Mouse (Mus musculus) frontal cortex, postnatal 14 days (tissue): ENCODE measurements at regions not wholly inside any gene's neighbourhood (a gene's known extent, or its start where the extent isn't known, plus 50 kb on each side); places are given as distances from the start of the nearest gene placed in this dataset.
A peak's percentile ranks its signal among the peaks of the same experiment; 100 is the strongest.

Source experiments
- DNase-seq, 2 experiments: peaks; one replicate each; pipeline ENCODE4 v3.0.0; 2022; ENCODE audit warnings: low spot score in 2 of 2

GRCm38 (mm10) chr3:143188931-143189330 lies 307.1 kb upstream of the Pkn2 start:
- no peak for DNase-seq

DNA sequence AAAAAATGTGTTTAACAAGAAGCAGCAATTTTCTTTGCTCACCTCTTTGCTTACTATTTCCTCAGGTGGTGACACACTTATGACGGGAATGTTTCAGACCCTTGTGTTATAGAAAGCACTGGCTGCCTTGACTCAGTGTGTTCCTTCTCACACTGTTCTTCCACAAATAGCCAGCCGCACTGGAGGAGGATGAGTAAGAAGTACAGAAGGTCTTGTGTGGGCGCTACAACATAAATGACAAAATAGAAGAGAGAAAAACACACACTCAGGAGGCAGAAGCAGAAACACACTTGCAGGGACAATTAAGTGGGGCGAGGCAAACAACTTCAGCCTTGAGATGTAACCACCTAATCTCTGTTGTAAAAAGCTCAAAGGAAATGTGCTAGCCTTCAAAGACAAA lies 292.2 kb upstream of the Pkn2 start:
- DNase-seq = peak; percentile 9 to 21

- DNase-seq = no peak
Observed at GRCm38 (mm10) chr3:143162444-143162843, 280.6 kb upstream of the Pkn2 start.

DNA sequence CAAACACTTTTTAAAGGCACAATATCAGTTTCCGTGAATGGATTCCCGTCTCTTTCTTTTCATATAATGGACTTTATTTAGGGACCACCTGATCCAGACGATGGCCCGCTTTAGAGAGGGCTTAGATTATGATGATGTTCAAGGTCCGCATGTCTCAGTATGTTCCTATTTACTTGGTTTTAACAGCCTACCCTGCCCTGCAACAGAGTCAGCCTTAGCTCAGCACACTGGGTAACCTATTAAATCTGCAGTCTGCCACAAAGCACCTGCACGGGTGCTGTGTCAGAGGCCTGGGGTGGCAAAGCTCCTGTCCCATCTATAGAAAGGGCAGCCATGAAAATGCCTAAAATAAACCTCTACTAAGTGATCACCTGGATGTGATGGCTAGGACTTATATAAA lies 280.2 kb upstream of the Pkn2 start:
- DNase-seq = no peak

- no peak for DNase-seq
Observed at GRCm38 (mm10) chr3:143158568-143158967, 276.8 kb upstream of the Pkn2 start.

GRCm38 (mm10) chr3:143156733-143157524 lies 275.1 kb upstream of the Pkn2 start:
- DNase-seq = no peak

DNA sequence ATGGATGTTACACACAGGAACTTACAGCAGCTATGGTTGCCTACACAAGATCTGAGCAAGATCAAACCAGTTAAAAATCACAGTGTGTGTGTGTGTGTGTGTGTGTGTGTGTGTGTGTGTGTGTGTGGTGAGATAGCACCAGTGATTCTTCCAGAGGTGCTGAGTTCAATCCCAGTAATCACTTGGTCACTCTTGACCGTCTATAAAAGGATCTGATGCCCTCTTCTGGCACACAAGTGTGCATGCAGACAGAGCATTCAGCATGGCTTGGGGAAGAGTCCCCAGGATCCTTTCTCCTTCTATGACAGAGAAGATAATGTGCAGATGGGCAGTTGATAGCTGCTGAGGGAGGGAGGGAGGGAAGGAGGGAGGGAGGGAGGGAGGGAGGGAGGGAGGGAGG lies 274.4 kb upstream of the Pkn2 start:
- no peak for DNase-seq

DNA sequence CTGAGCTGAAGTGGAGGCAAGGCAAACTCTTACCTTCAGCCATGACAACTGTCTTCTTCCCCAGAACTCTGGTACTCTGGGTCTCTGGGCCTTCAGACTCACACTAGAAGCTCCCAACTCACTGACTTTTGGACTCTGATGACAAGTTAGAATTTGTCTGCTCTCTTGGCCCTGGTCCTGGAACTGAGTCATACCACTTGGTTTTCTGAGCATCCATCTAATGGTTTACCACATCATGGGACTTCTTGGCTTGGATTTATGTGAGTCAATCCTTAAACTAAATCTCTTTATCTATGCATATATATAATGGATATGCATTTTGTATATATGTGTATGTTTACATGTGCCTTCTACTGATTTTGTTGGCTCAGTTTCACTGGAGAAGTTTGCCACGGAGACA lies 273.8 kb upstream of the Pkn2 start:
- DNase-seq = no peak

GRCm38 (mm10) chr3:143147471-143147870 lies 265.7 kb upstream of the Pkn2 start:
- no peak for DNase-seq

GRCm38 (mm10) chr3:143138952-143139351 lies 257.1 kb upstream of the Pkn2 start:
- no peak for DNase-seq

- DNase-seq = no peak
Observed at GRCm38 (mm10) chr3:143134528-143134927, 252.7 kb upstream of the Pkn2 start.

DNA sequence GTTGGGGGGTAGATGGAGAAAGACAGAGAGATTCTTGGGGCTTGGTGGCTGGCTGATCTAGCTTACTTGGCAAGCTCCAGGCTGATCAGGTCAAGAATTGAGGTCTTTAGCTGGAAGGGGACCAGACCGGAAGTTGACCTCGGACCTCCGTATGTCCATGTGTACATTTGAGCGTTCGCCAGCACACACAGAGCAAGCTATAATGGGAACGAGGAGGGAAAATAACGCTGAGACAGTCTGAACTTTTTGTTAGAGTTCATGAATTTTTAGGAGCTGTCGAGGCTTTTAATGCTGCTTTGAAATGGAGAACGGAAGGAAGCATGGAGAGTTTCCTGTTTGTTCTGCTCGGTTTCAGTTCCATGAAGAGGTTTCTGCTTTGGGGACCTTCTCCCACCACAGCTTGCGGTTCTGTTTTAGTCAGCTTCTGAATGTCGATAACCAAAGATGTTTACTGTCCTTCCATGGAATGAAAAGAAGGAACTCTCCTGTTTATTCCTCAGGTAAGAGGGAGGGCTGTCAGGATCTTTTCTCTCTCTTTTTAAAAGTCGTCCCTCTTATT lies 226.0 kb upstream of the Pkn2 start:
- no peak for DNase-seq

- no peak for DNase-seq
Observed at GRCm38 (mm10) chr3:143104734-143105133, 222.9 kb upstream of the Pkn2 start.

GRCm38 (mm10) chr3:143103333-143103732 lies 221.5 kb upstream of the Pkn2 start:
- DNase-seq = no peak

GRCm38 (mm10) chr3:143100810-143101645 lies 219.2 kb upstream of the Pkn2 start:
- DNase-seq = no peak

DNA sequence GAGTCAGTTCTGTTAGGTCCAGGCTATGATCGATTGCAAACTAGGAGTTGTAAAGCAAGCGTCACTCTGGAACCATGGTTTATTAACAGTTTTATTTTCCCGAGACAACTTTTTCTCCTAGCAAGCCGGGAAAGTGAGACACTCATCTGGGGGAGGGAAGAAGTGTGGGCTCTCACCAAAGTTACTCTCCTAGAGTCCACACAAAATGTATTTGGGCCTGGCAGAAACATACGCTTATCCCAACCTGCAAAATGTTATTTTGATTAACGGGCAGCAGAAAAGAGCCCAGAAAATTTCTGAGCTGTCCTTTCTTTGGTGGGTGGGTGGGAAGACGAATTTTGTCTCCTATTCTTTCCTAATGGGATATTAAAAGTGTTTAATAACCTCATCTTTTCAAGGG lies 218.4 kb upstream of the Pkn2 start:
- DNase-seq = no peak

DNA sequence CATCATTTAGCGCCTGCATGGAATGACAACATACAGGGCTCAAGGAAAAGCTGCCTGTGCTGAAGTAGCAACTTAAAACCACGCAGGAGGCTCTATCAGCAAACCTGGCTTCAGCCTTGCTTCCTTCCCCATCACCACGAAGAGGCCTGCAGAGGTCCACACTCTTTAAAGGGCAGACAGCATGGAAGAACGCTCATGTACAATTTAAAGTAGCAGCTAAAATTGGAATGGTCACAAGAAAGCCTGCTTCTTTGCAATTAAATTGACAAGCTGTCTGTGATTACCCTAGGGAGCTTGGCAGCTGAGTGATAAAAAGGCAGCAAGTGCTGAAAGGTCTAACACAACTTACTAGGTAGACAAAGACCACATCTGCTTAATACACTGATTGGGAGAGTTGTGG lies 210.4 kb upstream of the Pkn2 start:
- no peak for DNase-seq

- no peak for DNase-seq
Observed at GRCm38 (mm10) chr3:143090886-143091285, 209.1 kb upstream of the Pkn2 start.

GRCm38 (mm10) chr3:143090316-143090715 lies 208.5 kb upstream of the Pkn2 start:
- no peak for DNase-seq

GRCm38 (mm10) chr3:143087786-143088185 lies 206.0 kb upstream of the Pkn2 start:
- DNase-seq = no peak

DNA sequence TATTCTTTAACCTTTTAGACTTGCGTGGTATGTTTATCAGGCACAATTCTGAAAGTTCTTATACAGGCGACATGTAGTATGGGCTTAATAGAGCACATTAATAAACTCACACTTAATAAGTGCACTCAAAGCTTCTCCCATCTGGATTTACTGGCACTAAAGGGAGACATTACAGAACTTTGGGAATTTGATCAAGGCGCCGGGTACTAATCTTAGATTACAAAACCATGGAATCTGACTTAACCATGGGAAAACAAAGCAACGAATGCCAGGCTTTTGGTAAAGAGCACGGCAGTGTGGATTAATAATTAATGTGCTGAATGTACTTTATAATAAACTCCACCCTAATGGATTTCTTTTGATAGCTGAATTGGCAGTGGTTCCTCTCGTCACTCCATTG lies 196.5 kb upstream of the Pkn2 start:
- DNase-seq = no peak

DNA sequence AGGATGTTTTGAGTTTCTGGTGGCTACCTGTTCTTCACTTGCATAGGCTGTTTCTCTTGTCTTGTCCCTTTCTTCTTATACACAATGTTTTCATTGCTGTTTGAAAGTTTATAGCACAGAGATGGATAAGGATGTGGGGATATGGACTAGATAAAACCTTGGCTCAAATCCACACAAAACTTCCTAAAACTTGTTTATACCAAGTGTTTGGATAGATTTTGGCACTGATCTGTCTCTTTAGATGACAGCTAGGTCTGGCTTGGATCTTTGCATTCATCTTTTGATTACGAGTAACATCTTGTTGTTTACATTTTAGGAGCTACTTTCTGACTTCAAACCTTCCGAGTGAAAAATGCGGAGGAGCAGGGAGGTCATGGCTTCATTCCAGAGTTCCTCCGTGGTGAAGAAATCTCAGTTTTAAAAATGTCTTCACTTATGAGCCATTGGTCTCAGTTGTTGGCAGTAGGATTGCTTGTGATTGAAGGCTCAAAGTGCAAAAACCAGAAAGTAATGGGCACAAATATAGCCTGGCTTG lies 190.1 kb upstream of the Pkn2 start:
- no peak for DNase-seq

- DNase-seq = no peak
Observed at GRCm38 (mm10) chr3:143054858-143055257, 173.1 kb upstream of the Pkn2 start.
